In the genomic region with DNA sequence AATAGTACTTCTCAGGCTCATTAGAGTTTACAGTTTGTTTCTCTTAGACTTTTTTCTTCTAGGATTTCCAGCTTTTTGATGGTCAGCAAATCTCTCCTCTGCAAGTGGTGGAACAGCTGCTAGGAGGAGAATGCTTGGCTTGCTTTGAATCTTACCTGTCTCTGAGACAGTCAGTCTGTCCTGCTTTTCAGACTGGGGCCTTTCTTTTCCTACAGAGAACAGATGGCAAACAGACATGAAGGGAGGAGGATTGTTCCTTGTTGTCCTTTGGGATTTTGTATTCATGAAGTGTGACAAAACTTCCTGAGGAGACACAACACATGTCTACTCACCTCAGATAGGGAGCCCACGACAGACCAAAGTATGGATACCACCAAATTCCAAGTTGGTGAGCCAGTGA, we compare ENCODE assay signal across 9 mouse cellular contexts. TPM values are rescaled to one million over a fixed set of nuclear protein-coding genes. Genes with fewer than 3 reads are reported as not detected.
DNase-seq lines count a peak whose midpoint lies in the region; ATAC-seq lines count a peak whose summit lies in the region.
"Had no signal": no experiment of that assay in that cellular context is flagged by ENCODE, and none has a peak within 500 bp of the region (broad histone marks: within the 10 kb centered on the region; RNA-seq: fewer than 3 reads in every experiment).

No protein-coding gene starts in this region.

- no peaks in the 10 kb centered on the region; the same call in 1 of the 2 replicates for H3K4me1 ChIP-seq in forebrain, embryonic 11.5 days (replicated peaks; ENCODE audit: control insufficient read depth, insufficient read depth, low read length)
- H3K4me1 ChIP-seq in forebrain, embryonic 10.5 days = 0 out of 2 replicates have a peak, but pooled peaks cover 6% of the 10 kb centered on the region
- H3K4me1 ChIP-seq in liver, embryonic 13.5 days (replicated peaks) = peaks cover 18% of the 10 kb centered on the region
- H3K4me1 ChIP-seq in liver, embryonic 11.5 days (replicated peaks; ENCODE audit: control insufficient read depth, insufficient read depth, low read length) = no peaks in the 10 kb centered on the region
- H3K4me1 ChIP-seq in limb, embryonic 10.5 days = peaks cover 27% of the 10 kb centered on the region
- peaks cover 3% of the 10 kb centered on the region; the same call in 1 of the 2 replicates for H3K4me1 ChIP-seq in stomach, embryonic 14.5 days (ENCODE audit: control insufficient read depth, insufficient read depth, low read length)

- WGBS in forebrain, embryonic 11.5 days = 65% methylated on average over 1 of the region's 1 CpGs
- WGBS in forebrain, embryonic 10.5 days = 77% methylated on average over 1 of the region's 1 CpGs
- 68% methylated on average over 1 of the region's 1 CpGs for WGBS in liver, embryonic 13.5 days (ENCODE audit: insufficient replicate concordance)
- 74% methylated on average over 1 of the region's 1 CpGs for WGBS in liver, embryonic 11.5 days
- WGBS in limb, embryonic 10.5 days = 60% methylated on average over 1 of the region's 1 CpGs
- WGBS in stomach, embryonic 14.5 days = 68% methylated on average over 1 of the region's 1 CpGs

- no peaks in the 10 kb centered on the region for H3K9me3 ChIP-seq in forebrain, embryonic 11.5 days (ENCODE audit: control insufficient read depth, low read length)
- H3K9me3 ChIP-seq in forebrain, embryonic 10.5 days = no peaks in the 10 kb centered on the region
- no peaks in the 10 kb centered on the region for H3K9me3 ChIP-seq in liver, embryonic 13.5 days (replicated peaks)
- no peaks in the 10 kb centered on the region for H3K9me3 ChIP-seq in liver, embryonic 11.5 days (ENCODE audit: control insufficient read depth, low read length)
- H3K9me3 ChIP-seq in limb, embryonic 10.5 days (replicated peaks) = no peaks in the 10 kb centered on the region
- no peaks in the 10 kb centered on the region for H3K9me3 ChIP-seq in stomach, embryonic 14.5 days (ENCODE audit: control insufficient read depth, low read depth, low read length)

- H3K9ac ChIP-seq in forebrain, embryonic 11.5 days (ENCODE audit: low read length) = no peak overlapping the region
- H3K9ac ChIP-seq in liver, embryonic 13.5 days = no peak overlapping the region
- H3K9ac ChIP-seq in liver, embryonic 11.5 days (ENCODE audit: low read depth, low read length) = no peak overlapping the region
- H3K9ac ChIP-seq in stomach, embryonic 14.5 days (replicated peaks; ENCODE audit: low read depth, low read length) = no peak overlapping the region

- no peak overlapping the region for H3K4me2 ChIP-seq in forebrain, embryonic 11.5 days (ENCODE audit: low read depth, low read length, severe bottlenecking)
- no peak overlapping the region for H3K4me2 ChIP-seq in liver, embryonic 13.5 days
- no peak overlapping the region for H3K4me2 ChIP-seq in liver, embryonic 11.5 days
- no peak overlapping the region for H3K4me2 ChIP-seq in stomach, embryonic 14.5 days (replicated peaks; ENCODE audit: low read depth, low read length)

- H3K27ac ChIP-seq in forebrain, embryonic 11.5 days (ENCODE audit: low read depth, low read length) = peak overlapping the region; percentile 41; the same call in 1 of the 2 replicates
- H3K27ac ChIP-seq in forebrain, embryonic 10.5 days = no peak overlapping the region
- peak overlapping the region; percentile 16; the same call in 1 of the 2 replicates for H3K27ac ChIP-seq in liver, embryonic 13.5 days
- H3K27ac ChIP-seq in liver, embryonic 11.5 days (ENCODE audit: low read depth, low read length) = no peak overlapping the region
- H3K27ac ChIP-seq in limb, embryonic 10.5 days = peak overlapping the region; percentile 72; the same call in 1 of the 2 replicates
- peak overlapping the region; percentile 45; the same call in 1 of the 2 replicates for H3K27ac ChIP-seq in stomach, embryonic 14.5 days (ENCODE audit: low read length)

- H3K4me3 ChIP-seq in forebrain, embryonic 11.5 days (ENCODE audit: low read depth, low read length) = no peak overlapping the region
- no peak overlapping the region for H3K4me3 ChIP-seq in forebrain, embryonic 10.5 days
- H3K4me3 ChIP-seq in liver, embryonic 13.5 days (replicated peaks) = no peak overlapping the region
- no peak overlapping the region for H3K4me3 ChIP-seq in liver, embryonic 11.5 days (ENCODE audit: low read depth, low read length)
- H3K4me3 ChIP-seq in limb, embryonic 10.5 days = no peak overlapping the region
- no peak overlapping the region for H3K4me3 ChIP-seq in stomach, embryonic 14.5 days (ENCODE audit: low read depth, low read length)

- H3K27me3 ChIP-seq in forebrain, embryonic 11.5 days (ENCODE audit: control insufficient read depth, insufficient read depth, low read length) = no peaks in the 10 kb centered on the region
- no peaks in the 10 kb centered on the region for H3K27me3 ChIP-seq in forebrain, embryonic 10.5 days (ENCODE audit: poor library complexity, severe bottlenecking)
- no peaks in the 10 kb centered on the region for H3K27me3 ChIP-seq in liver, embryonic 13.5 days
- H3K27me3 ChIP-seq in liver, embryonic 11.5 days (replicated peaks; ENCODE audit: control insufficient read depth, insufficient read depth, low read length) = no peaks in the 10 kb centered on the region
- no peaks in the 10 kb centered on the region for H3K27me3 ChIP-seq in limb, embryonic 10.5 days (ENCODE audit: low read depth, poor library complexity, severe bottlenecking)
- H3K27me3 ChIP-seq in stomach, embryonic 14.5 days (ENCODE audit: control insufficient read depth, insufficient read depth, low read length) = no peaks in the 10 kb centered on the region

- DNase-seq in forebrain, embryonic 11.5 days (ENCODE audit: low spot score) = no peak
- DNase-seq in forebrain, embryonic 10.5 days (ENCODE audit: extremely low spot score, low spot score) = no peak
- DNase-seq in liver, embryonic 13.5 days = no peak
- DNase-seq in liver, embryonic 11.5 days (ENCODE audit: low spot score) = no peak
- DNase-seq in limb, embryonic 10.5 days (ENCODE audit: low spot score) = no peak
- DNase-seq in cerebellum, postnatal 25 days = no peak
- DNase-seq: thymus, postnatal 4 days had no signal

- no peaks in the 10 kb centered on the region for H3K36me3 ChIP-seq in forebrain, embryonic 11.5 days (ENCODE audit: control insufficient read depth, insufficient read depth, low read length)
- H3K36me3 ChIP-seq in forebrain, embryonic 10.5 days (replicated peaks) = peaks cover 22% of the 10 kb centered on the region
- H3K36me3 ChIP-seq in liver, embryonic 13.5 days = peaks cover 34% of the 10 kb centered on the region
- H3K36me3 ChIP-seq in liver, embryonic 11.5 days (ENCODE audit: control insufficient read depth, insufficient read depth, low read length) = peaks cover 3% of the 10 kb centered on the region; the same call in 1 of the 2 replicates
- H3K36me3 ChIP-seq in limb, embryonic 10.5 days = peaks cover 18% of the 10 kb centered on the region
- H3K36me3 ChIP-seq in stomach, embryonic 14.5 days (ENCODE audit: control insufficient read depth, insufficient read depth, low read length) = no peaks in the 10 kb centered on the region

- no peak for ATAC-seq in forebrain, embryonic 11.5 days (replicated peaks; ENCODE audit: low FRiP score)
- no peak for ATAC-seq in liver, embryonic 13.5 days (ENCODE audit: low read depth)
- ATAC-seq in liver, embryonic 11.5 days (replicated peaks; ENCODE audit: low FRiP score) = no peak
- no peak for ATAC-seq in stomach, embryonic 14.5 days (ENCODE audit: insufficient number of reproducible peaks, insufficient read depth, low FRiP score, low read depth)
- ATAC-seq in cerebellum, adult (ENCODE audit: insufficient number of reproducible peaks, low FRiP score, low TSS enrichment) = no peak

RNA-seq across cellular contexts. Expression of gene Eif2b3, which starts 21.6 kb away (rescaled TPM):
- 45.7 and 47.5 TPM in 2 replicates for polyA plus RNA-seq in forebrain, embryonic 11.5 days (2014; fragmentation: Nextera tagmentation; extraction: Ambion mirVana)
- polyA plus RNA-seq in forebrain, embryonic 10.5 days (2016; fragmentation: Nextera tagmentation; extraction: Ambion mirVana) = 52.1 and 55.5 TPM in 2 replicates
- 46.4 and 49.8 TPM in 2 replicates for polyA plus RNA-seq in liver, embryonic 13.5 days (2015; fragmentation: Nextera tagmentation; extraction: Ambion mirVana)
- polyA plus RNA-seq in liver, embryonic 11.5 days (2014; fragmentation: Nextera tagmentation; extraction: Ambion mirVana) = 69.9 and 80.4 TPM in 2 replicates
- 63.3 and 74.0 TPM in 2 replicates for polyA plus RNA-seq in limb, embryonic 10.5 days (2016; fragmentation: Nextera tagmentation; extraction: Ambion mirVana)
- 43.7 and 47.4 TPM in 2 replicates for polyA plus RNA-seq in stomach, embryonic 14.5 days (2014; fragmentation: Nextera tagmentation; extraction: Ambion mirVana)

RNA-seq across cellular contexts. Expression of gene Hectd3, which starts 45.7 kb away (rescaled TPM):
- polyA plus RNA-seq in forebrain, embryonic 11.5 days (2014; fragmentation: Nextera tagmentation; extraction: Ambion mirVana) = 12.7 and 13.7 TPM in 2 replicates
- 7.8 and 8.8 TPM in 2 replicates for polyA plus RNA-seq in forebrain, embryonic 10.5 days (2016; fragmentation: Nextera tagmentation; extraction: Ambion mirVana)
- 7.8 and 7.9 TPM in 2 replicates for polyA plus RNA-seq in liver, embryonic 13.5 days (2015; fragmentation: Nextera tagmentation; extraction: Ambion mirVana)
- polyA plus RNA-seq in liver, embryonic 11.5 days (2014; fragmentation: Nextera tagmentation; extraction: Ambion mirVana) = 10.8 and 12.0 TPM in 2 replicates
- polyA plus RNA-seq in limb, embryonic 10.5 days (2016; fragmentation: Nextera tagmentation; extraction: Ambion mirVana) = 7.9 and 9.6 TPM in 2 replicates
- 5.6 and 5.9 TPM in 2 replicates for polyA plus RNA-seq in stomach, embryonic 14.5 days (2014; fragmentation: Nextera tagmentation; extraction: Ambion mirVana)

RNA-seq across cellular contexts. Expression of gene Urod, which starts 46.6 kb away (rescaled TPM):
- polyA plus RNA-seq in forebrain, embryonic 11.5 days (2014; fragmentation: Nextera tagmentation; extraction: Ambion mirVana) = 84.1 and 88.3 TPM in 2 replicates
- polyA plus RNA-seq in forebrain, embryonic 10.5 days (2016; fragmentation: Nextera tagmentation; extraction: Ambion mirVana) = 93.8 and 108 TPM in 2 replicates
- polyA plus RNA-seq in liver, embryonic 13.5 days (2015; fragmentation: Nextera tagmentation; extraction: Ambion mirVana) = 558 and 568 TPM in 2 replicates
- polyA plus RNA-seq in liver, embryonic 11.5 days (2014; fragmentation: Nextera tagmentation; extraction: Ambion mirVana) = 344 and 350 TPM in 2 replicates
- polyA plus RNA-seq in limb, embryonic 10.5 days (2016; fragmentation: Nextera tagmentation; extraction: Ambion mirVana) = 121 and 129 TPM in 2 replicates
- 76.1 and 85.2 TPM in 2 replicates for polyA plus RNA-seq in stomach, embryonic 14.5 days (2014; fragmentation: Nextera tagmentation; extraction: Ambion mirVana)

RNA-seq across cellular contexts. Expression of gene Ptch2, which starts 55.1 kb away (rescaled TPM):
- polyA plus RNA-seq in forebrain, embryonic 11.5 days (2014; fragmentation: Nextera tagmentation; extraction: Ambion mirVana) = 5.8 and 6.4 TPM in 2 replicates
- polyA plus RNA-seq in forebrain, embryonic 10.5 days (2016; fragmentation: Nextera tagmentation; extraction: Ambion mirVana) = 7.3 TPM in 2 replicates
- polyA plus RNA-seq in liver, embryonic 13.5 days (2015; fragmentation: Nextera tagmentation; extraction: Ambion mirVana) = 0.36 and 0.51 TPM in 2 replicates
- polyA plus RNA-seq in liver, embryonic 11.5 days (2014; fragmentation: Nextera tagmentation; extraction: Ambion mirVana) = 1.4 and 1.8 TPM in 2 replicates
- 8.4 and 9.0 TPM in 2 replicates for polyA plus RNA-seq in limb, embryonic 10.5 days (2016; fragmentation: Nextera tagmentation; extraction: Ambion mirVana)
- polyA plus RNA-seq in stomach, embryonic 14.5 days (2014; fragmentation: Nextera tagmentation; extraction: Ambion mirVana) = 8.2 and 9.8 TPM in 2 replicates

Comparison
In these comparisons a context has a peak if more than half of its experiments do, and no peak if none do; other contexts are left out.
1. H3K27ac ChIP-seq: peak in forebrain, embryonic 11.5 days (single experiment), liver, embryonic 13.5 days (single experiment), limb, embryonic 10.5 days (single experiment) and stomach, embryonic 14.5 days (single experiment); none in forebrain, embryonic 10.5 days (single experiment) and liver, embryonic 11.5 days (single experiment).